Mouse (Mus musculus): ENCODE results near the gene Zdhhc7. TPM values are rescaled to one million over a fixed set of nuclear protein-coding genes. Genes with fewer than 3 reads are reported as not detected.

Zdhhc7 gene
- 93.4 and 94.2 TPM in 2 replicates for polyA plus RNA-seq (2012; rRNA removed)

GRCm38 (mm10) chr8:120101068-120101972 lies at the start of gene Zdhhc7:
Gene Zdhhc7 (minus strand): TSS chr8:120101482.
- under 1% methylated on average over 88 of the region's 88 CpGs for WGBS
- peak; percentile 82 for DNase-seq

DNA sequence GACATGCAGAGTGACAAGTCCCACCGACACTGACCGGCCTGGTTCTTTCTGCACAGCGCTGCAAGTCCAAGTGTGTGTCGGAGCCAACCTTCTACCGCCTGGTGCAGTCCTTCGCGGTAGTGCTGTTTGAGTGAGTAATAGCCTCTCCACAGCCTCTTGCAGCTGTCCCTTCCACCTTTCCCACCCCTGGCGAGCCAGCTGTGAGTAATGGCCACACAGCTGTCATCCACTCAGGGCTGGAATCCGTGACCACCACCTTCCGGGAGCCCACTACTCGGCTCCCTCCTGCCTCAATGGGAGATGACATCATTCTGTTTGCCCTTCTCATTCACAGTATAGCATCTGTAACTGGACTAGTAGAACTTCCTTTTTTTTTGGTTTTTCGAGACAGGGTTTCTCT lies 48.7 kb upstream of the Zdhhc7 start:
- peaks cover 10% of the 10 kb centered on the region for H3K4me1 ChIP-seq (replicated peaks; ENCODE audit: control insufficient read depth, insufficient read depth, low read length)
- WGBS = 77% methylated on average over 12 of the region's 12 CpGs
- no peak for TF ChIP-seq POLR2A (IDR thresholded peaks at IDR 0.05; ENCODE audit: control insufficient read depth, extremely low read depth, insufficient read depth, low read length, poor library complexity)
- TF ChIP-seq CTCF (IDR thresholded peaks at IDR 0.05; ENCODE audit: borderline replicate concordance, control insufficient read depth, extremely low read depth, insufficient read depth, low read length, poor library complexity) = no peak
- H3K27ac ChIP-seq (ENCODE audit: control insufficient read depth, insufficient read depth, low read length) = no peak overlapping the region
- no peak overlapping the region for H3K4me3 ChIP-seq (ENCODE audit: control insufficient read depth, insufficient read depth, low read length)
- no peak for DNase-seq
- H3K36me3 ChIP-seq (ENCODE audit: control insufficient read depth, insufficient read depth, low read length) = no peaks in the 10 kb centered on the region
- H3K27me3 ChIP-seq (ENCODE audit: control insufficient read depth, insufficient read depth, low read length) = no peaks in the 10 kb centered on the region

More at GRCm38 (mm10) chr8:120101068-120101972, at the start of gene Zdhhc7:
- Histone ChIP-seq H3K4me3 (ENCODE audit: control insufficient read depth, insufficient read depth, low read length) (peak within 1 kb of the TSS; percentile 92), H3K36me3 (ENCODE audit: control insufficient read depth, insufficient read depth, low read length) (no peaks in the 10 kb centered on the region), H3K4me1 (replicated peaks; ENCODE audit: control insufficient read depth, insufficient read depth, low read length) (peaks cover 13% of the 10 kb centered on the region), H3K27me3 (ENCODE audit: control insufficient read depth, insufficient read depth, low read length) (no peaks in the 10 kb centered on the region), H3K27ac (ENCODE audit: control insufficient read depth, insufficient read depth, low read length) (no peak within 1 kb of the TSS)
- TF ChIP-seq CTCF (IDR thresholded peaks at IDR 0.05; ENCODE audit: borderline replicate concordance, control insufficient read depth, extremely low read depth, insufficient read depth, low read length, poor library complexity) (peak; percentile 52; the same call in 1 of the 2 replicates), POLR2A (IDR thresholded peaks at IDR 0.05; ENCODE audit: control insufficient read depth, extremely low read depth, insufficient read depth, low read length, poor library complexity) (peak; percentile 38; the same call in 1 of the 2 replicates)

DNA sequence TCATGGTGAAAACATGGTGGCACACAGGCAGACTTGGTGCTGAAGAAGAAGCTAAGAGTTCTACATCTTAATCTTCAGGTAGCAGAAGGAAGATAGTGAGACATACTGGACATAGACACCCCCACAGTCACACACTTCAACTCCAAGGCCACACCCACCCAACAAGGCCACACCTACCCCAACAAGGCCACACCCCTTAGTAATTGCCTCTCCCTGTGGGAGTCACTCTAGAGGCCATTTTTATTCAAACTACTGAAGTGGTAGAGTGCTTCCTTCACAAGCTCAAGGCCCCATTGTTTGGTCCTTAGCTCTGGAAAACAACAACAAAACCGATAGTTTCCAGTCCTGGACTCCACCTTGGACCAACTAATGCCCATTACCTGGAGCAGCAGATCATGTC lies 44.8 kb upstream of the Zdhhc7 start:
- Histone ChIP-seq H3K27me3 (ENCODE audit: control insufficient read depth, insufficient read depth, low read length) (no peaks in the 10 kb centered on the region), H3K4me1 (replicated peaks; ENCODE audit: control insufficient read depth, insufficient read depth, low read length) (no peaks in the 10 kb centered on the region), H3K4me3 (ENCODE audit: control insufficient read depth, insufficient read depth, low read length) (no peak overlapping the region), H3K36me3 (ENCODE audit: control insufficient read depth, insufficient read depth, low read length) (no peaks in the 10 kb centered on the region), H3K27ac (ENCODE audit: control insufficient read depth, insufficient read depth, low read length) (no peak overlapping the region)
- TF ChIP-seq POLR2A (IDR thresholded peaks at IDR 0.05; ENCODE audit: control insufficient read depth, extremely low read depth, insufficient read depth, low read length, poor library complexity) (no peak), CTCF (IDR thresholded peaks at IDR 0.05; ENCODE audit: borderline replicate concordance, control insufficient read depth, extremely low read depth, insufficient read depth, low read length, poor library complexity) (no peak)
- 97% methylated on average over 1 of the region's 1 CpGs for WGBS
- no peak for DNase-seq

DNA sequence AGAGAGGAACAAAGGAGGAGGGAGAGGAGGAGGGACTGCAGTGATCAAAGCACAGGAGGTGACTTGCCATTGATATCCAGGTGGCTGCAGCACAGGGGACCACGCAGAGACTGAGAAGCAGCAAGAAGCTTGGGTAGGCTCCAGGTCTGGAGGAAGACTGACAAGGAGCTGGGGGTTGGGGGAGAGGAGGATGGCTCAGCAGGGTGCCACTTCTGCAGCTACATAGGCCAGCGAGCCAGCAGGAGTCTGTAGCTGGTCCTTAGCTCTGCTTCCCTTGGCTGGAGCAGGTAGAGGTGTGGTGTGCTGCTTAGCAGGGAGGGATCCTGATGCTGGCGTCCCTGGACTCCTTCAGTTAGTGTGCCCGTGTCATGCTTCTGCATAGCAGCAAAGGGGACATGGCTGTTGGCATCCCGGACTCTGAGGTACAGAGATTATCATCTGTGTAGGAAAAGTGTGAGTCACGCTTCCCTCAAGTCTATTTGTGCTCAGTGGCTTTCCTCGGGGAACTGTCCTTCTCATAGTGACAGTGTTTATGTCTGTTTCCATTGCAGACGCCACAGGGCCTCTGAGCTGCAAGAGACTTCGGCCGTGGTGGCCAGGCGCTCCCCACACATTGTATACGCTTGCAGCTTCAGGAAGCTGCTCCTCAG lies 43.5 kb upstream of the Zdhhc7 start:
- 82% methylated on average over 12 of the region's 12 CpGs for WGBS
- DNase-seq = no peak
- H3K36me3 ChIP-seq (ENCODE audit: control insufficient read depth, insufficient read depth, low read length) = no peaks in the 10 kb centered on the region
- H3K4me1 ChIP-seq (replicated peaks; ENCODE audit: control insufficient read depth, insufficient read depth, low read length) = no peaks in the 10 kb centered on the region
- no peaks in the 10 kb centered on the region for H3K27me3 ChIP-seq (ENCODE audit: control insufficient read depth, insufficient read depth, low read length)
- no peak overlapping the region for H3K4me3 ChIP-seq (ENCODE audit: control insufficient read depth, insufficient read depth, low read length)
- no peak overlapping the region for H3K27ac ChIP-seq (ENCODE audit: control insufficient read depth, insufficient read depth, low read length)
- TF ChIP-seq CTCF (IDR thresholded peaks at IDR 0.05; ENCODE audit: borderline replicate concordance, control insufficient read depth, extremely low read depth, insufficient read depth, low read length, poor library complexity) (no peak), POLR2A (IDR thresholded peaks at IDR 0.05; ENCODE audit: control insufficient read depth, extremely low read depth, insufficient read depth, low read length, poor library complexity) (no peak)

DNA sequence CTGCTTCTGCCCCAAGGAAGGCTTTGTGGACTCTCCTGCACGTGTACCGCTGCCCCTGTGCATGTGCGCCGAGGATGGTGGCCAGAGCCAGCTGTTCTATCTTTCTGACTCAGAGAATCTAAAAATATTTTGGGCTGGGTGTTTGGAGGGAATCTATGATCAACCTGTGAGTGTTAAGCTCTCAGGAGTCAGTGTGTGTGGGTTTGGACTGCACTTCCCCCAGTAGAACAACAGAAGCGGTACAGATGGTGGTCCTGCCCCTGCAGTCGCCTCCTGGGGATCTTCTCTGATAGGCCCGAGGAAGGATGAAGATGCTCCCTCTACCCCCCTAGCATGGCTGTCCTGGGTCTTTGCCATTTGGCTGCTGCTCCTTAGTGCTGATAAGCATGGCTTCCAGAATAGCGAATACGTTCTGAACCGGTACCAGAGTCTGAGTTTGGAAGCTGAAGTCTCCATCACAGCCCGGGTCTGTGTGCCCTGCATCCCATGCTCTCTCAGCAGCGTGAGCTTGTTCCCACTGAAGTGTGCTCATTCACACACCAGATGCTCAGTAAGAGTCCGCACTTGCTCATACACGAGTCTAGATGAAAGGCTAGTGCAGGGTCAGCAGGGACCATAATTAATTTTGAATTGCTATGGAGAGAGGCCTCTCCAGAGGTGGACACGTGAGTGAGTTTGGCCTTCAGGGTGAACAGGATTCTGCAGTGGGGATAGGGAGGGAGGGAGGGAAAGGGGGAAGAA lies 42.8 kb upstream of the Zdhhc7 start:
- Histone ChIP-seq H3K4me3 (ENCODE audit: control insufficient read depth, insufficient read depth, low read length) (no peak overlapping the region), H3K36me3 (ENCODE audit: control insufficient read depth, insufficient read depth, low read length) (no peaks in the 10 kb centered on the region), H3K4me1 (replicated peaks; ENCODE audit: control insufficient read depth, insufficient read depth, low read length) (0 out of 2 replicates have a peak, but pooled peaks cover 3% of the 10 kb centered on the region), H3K27ac (ENCODE audit: control insufficient read depth, insufficient read depth, low read length) (no peak overlapping the region), H3K27me3 (ENCODE audit: control insufficient read depth, insufficient read depth, low read length) (no peaks in the 10 kb centered on the region)
- WGBS = 93% methylated on average over 15 of the region's 15 CpGs
- DNase-seq = no peak
- TF ChIP-seq POLR2A (IDR thresholded peaks at IDR 0.05; ENCODE audit: control insufficient read depth, extremely low read depth, insufficient read depth, low read length, poor library complexity) (no peak), CTCF (IDR thresholded peaks at IDR 0.05; ENCODE audit: borderline replicate concordance, control insufficient read depth, extremely low read depth, insufficient read depth, low read length, poor library complexity) (no peak)

DNA sequence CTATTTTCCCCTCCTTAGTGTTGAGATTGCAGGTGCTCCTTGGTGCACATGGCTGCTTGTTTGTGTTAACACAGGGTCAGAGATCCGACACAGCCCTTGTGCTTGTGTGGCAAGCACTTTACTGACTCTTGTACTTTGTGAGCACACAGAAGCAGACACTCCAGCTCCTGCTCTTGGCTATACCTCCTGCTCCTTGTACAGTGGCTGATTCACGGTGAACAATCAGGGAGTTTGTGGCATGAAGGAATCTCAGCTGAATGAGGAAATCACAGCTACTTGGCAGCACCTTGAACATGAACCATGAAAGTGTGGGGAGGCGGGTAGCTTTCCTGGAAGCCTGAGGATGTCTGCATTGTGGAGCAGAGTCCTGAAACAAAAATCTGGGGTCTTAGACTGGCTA lies 39.5 kb upstream of the Zdhhc7 start:
- no peak for TF ChIP-seq POLR2A (IDR thresholded peaks at IDR 0.05; ENCODE audit: control insufficient read depth, extremely low read depth, insufficient read depth, low read length, poor library complexity)
- TF ChIP-seq CTCF (IDR thresholded peaks at IDR 0.05; ENCODE audit: borderline replicate concordance, control insufficient read depth, extremely low read depth, insufficient read depth, low read length, poor library complexity) = no peak
- Histone ChIP-seq H3K4me3 (ENCODE audit: control insufficient read depth, insufficient read depth, low read length) (no peak overlapping the region), H3K27me3 (ENCODE audit: control insufficient read depth, insufficient read depth, low read length) (no peaks in the 10 kb centered on the region), H3K4me1 (replicated peaks; ENCODE audit: control insufficient read depth, insufficient read depth, low read length) (peaks cover 29% of the 10 kb centered on the region), H3K27ac (ENCODE audit: control insufficient read depth, insufficient read depth, low read length) (no peak overlapping the region), H3K36me3 (ENCODE audit: control insufficient read depth, insufficient read depth, low read length) (no peaks in the 10 kb centered on the region)
- WGBS = 90% methylated on average over 3 of the region's 3 CpGs
- DNase-seq = no peak

All from thymus, adult 2 months (tissue).